Mouse (Mus musculus) monocyte, adult 2 months (primary cell): Measurements from ENCODE around the gene Ctla4.

ENCODE experiments used
- DNase-seq, 2 experiments: peaks; one replicate each; pipeline ENCODE4 v3.0.0; 2022; ENCODE audit warnings: low spot score in 2 of 2, low read depth in 1 of 2

Gene Ctla4

DNA sequence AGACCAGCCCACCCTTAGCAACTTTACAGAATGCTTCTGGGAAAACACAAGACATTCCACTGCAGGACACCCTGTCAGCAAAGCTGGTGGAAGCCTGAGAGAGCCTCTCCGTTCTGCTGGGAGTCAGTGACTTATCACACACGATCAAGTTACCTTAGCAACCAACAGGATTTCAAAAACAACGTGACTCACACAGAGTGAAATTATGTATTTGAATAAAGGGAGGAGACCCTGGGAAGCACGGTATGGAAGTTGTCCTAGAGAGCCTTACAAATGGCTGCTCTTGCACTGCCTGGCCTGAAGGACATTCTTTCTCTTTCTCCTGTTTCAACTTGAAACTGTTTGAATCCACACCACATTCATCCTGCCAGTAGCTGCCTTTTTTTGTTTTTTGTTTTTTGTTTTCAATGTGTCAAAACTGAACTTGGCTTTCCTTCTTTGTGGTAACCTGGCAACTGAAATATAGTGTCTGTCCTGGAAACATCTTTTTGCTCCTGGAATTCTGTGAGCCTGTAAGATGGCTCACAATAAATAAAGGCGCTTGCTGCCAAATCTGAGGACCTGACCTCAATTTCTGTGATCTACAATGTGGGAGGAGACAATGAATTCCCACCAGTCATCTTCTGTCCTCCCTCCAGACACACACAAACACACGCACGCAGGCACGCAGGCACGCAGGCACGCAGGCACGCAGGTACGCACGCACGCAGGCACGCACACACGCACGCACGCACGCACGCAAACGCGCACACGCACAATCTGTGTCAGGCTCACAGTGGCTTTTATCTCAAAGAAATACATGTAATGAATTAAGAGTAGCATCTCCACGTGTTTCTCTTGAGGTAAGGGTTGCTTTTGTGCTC is 33.9 kb downstream of the Ctla4 start:
- no peak for DNase-seq

DNA sequence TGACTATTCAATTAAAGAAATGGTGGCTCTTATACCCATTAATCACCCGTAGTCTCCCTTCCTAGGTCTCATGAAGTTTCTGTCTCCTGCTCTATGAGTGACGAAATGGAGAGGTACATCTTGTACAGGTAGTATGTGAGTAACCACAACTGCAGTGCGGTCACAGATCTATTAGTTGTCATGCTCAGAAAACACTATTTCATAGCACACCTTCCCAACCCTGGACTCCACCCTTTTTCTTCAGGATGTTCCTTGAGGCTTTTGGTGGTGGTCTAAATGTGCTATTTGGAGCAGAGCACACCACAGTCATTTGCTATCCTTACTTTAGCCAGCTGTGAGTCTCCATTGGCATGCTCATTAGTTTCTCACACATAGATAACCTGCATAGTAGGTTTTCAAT is 42.2 kb downstream of the Ctla4 start:
- no peak for DNase-seq

DNA sequence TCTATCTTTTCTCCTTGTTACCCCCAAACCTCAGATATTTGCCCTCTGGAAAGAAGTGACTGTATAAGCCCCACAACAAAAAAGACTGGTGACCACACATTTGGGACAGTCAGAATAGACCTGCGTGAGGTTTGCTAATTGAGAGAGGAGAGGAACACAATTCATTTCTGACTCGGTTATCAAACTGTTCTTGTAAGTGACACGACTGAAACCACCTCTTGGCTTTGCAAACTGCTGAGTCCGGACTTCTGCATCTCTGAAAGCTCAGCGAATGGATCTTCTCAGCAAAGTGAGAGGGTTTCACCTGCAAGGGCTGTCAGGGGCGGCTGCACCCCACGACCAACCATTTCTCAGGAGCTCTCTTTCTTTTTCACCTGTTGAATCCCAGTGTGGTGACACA is 43.6 kb downstream of the Ctla4 start:
- no peak for DNase-seq

DNA sequence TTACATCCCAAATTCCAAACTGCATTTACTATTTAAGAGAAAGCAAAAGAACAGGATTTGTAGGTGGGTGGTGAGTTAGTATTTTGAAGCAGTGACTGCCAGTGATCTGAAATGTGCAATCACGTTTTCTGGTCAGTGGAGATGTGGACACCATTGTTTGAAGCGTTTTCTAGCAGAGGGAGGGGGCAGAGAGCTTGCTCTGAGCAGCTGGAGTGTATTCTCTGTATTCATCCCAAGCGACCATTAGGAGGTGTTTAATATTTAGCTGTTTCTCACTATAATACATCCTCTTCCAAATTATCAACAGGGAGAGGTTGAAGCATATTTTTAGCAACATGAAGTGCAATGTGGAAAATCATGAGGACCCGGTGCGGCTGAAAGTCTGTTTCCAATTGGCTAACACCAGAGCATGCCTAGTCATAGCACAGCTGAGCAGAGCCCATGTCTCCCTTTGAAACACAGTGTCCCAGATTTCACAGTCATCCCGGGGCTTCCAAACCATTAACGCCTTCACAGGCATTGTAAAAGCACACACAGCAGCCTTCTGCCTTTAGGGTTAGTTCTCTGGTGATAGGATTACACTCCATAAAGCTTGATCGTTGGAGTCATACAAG is 49.3 kb downstream of the Ctla4 start:
- no peak for DNase-seq

DNA sequence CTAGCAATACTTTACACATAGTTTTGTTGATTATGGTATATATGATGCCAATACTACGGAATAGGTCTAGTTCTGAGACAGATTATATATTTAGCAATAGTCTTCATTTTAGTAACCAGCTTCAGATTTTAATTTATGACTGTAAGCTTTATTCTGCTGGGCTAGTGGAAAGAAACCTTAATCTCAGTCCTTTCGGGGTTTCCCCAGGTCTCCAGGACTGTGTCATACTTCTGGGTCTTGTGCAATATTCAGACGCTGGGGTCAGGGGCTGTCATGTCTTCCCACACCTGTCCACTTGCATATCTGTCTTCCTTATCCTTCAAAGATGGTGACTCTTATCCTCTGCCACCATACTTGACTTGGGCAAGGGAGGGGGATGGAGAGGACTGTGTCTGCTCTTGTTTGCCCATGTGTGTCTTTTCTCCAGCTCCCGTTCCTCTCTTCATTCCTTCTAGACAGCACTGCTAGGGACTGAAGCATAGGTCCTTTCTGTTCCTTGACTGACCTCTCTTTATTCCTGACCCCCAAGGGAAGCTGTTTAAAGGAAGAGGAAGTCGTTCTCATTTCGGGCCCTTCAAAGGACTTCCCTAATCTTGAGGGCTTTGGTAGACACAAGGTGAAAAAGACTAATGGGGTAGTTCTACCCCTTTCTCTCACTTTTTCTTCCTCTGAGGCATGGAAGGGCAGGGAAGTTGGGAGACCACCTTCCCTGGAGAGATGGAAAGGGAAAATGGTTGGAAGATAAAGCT is 50.3 kb downstream of the Ctla4 start:
- no peak for DNase-seq

DNA sequence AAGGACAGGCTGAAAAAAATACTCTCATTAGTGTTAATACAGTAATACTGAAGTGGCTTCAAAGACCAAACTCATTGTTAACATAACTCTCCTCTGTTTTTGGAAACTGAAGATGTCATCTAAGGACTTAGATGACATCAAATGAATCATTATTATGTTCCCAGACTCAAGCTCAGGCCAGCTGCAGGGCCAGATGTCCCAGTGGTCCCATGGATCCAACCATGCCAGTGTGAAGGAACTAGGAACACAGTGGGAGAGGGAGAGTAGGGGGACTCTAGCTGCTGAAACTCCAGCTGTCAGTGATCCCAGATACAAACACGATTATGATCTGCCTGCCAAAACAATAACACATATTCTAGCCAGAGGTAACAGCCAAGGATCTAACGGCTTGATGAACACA is 51.5 kb downstream of the Ctla4 start:
- no peak for DNase-seq

DNA sequence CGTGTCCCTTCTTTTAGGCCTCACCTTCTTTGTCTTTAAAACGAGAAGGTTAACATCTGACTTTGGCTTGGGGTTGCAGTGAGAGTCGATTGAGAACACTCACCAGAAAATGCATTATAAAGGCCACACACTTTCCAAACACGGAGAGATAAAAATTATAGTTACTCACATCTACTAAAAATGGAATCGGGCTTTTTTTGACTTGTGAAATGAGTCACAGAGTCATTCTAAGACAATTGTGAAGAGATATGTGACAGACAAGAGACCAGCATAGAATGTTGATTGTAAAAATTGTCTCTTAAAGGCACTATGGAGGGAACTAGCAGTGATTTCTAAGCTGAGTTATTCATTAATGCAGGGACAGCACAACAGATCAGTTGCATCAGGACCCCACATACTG is 52.2 kb downstream of the Ctla4 start:
- no peak for DNase-seq

DNA sequence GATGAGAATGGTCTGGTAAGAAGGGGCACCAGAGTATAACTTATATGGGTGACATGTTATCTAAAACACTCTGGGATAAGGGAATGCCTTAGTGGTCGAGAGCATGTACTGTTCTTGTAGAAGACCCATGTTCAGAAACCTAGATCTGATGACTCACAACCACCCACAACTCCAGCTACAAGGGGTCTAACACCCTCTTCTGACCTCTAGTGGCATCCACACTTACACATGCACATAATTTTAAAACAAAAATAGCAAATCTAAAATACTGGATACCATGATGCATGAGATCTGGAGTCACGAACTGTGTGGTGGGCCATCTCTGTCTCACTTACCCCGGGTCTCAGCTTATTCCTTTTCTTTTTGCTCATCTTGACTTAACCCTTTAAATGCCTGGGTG is 53.2 kb downstream of the Ctla4 start:
- no peak for DNase-seq

DNA sequence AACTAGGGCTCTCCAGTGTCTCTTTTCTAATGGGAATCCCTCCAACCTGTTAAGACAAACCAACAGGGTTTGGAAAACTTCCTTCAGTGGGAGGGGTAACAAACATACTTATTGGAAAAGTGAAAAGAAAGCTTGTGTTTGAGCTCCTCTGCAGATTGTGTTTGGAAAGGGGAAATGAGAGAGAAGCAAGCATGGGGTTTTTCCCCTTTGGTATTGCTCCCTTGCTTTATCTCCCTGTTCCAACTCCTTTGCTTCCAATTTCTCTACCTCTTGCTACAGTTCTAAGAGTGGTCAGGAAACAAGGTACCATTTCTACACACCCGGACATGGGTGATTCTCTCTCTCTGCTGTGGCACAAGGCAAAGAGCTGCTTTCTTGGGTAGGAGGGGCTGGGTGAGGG is 53.8 kb downstream of the Ctla4 start:
- DNase-seq = no peak

DNA sequence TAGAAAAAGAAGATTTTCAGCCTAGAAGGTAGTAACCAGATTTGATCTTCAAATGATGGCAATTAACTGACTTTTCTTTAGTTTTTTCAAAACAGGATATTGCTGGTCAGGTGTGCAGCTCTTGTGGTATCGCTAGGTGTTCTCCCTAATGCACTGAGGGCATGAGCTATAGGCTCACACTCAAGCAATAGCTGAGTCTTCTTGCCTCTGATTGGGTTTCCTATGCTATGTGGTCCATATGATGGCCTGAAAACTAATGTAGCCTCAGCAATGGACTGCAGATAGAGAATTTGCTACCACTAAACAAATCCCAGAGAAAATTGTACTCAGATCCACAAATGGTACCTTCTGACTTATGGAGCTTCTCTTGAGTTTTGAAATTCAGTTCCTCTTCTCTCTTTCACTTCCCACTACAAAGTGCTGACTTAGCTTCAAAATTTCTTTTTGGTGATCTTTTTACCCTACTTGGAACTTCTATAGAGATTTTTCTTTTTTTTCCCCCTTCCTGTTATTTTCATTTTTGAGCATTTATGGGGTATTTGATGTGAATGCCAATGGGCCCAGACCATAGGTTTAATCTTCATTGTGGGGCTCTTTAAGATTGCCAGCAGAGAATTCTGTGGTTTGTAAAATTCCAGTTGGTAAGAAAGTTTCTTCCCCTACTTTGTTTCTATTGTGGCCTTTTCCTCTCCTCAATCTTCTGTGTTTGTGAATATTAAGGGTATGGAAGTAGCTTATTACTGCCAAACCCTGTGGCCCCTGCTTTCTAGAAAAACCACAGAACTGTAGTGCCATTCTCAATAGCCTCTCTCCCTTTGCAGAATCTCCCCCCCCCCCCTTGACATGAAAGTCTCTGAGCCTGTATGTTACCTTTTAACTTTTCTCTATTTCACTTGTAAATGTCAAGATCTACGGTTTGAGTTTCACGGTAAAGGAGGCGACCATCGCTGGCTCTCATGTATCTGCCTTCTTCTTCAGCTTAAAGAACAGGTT is 54.6 kb downstream of the Ctla4 start:
- DNase-seq = no peak

DNA sequence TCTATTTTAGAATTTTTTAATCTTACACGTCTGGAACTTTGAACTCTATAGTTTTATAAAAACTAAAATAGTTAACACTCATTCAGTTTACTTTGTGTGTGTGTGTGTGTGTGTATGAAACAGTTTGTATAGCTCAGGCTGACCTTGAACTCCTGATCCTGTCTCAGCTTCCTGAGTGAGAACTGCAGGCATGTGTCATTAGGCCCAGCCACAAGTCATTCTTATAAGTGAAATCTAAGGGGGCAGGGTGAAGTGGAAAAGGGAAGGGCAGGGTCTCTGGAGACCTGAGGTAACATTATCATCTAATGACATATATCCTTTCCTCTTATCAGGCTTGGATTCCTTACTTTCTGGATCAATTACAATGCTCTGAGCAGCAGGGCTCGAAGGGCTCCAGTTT is 56.1 kb downstream of the Ctla4 start:
- DNase-seq = no peak

DNA sequence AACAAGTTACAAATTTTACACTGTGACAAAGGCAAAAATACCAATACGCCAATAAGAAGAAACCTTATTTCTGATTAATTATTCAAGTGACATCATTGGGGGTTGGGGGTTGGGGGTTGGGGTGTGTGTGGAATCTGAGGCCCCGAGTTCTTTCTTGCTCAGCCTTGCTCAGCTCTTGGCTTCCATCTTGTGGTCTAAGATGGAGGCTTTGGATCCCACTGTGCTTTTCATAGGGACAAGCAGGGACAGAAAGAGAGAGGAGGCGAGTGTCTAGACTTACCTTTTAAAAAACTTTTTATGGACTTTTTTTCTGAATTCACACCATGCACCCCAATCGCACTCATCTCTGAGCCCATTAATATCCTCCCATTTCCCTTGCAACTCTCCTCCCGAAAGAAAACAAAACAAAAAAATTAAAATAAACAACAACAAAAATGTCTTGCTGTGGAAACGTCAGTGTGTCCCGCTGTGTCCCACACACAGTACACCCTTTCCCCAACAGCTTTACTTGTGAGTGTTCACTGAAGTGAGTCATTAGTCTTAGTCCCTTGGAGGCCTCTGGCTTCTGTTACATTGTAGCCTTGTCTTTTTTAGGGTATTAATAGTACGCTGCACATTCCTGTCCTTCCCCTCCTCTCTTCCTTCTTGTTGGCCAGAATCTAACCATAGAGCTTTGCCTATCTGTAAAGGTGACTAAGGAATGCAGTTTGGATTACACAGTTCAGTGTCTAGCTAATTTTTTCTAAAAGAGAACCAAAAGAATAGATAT is 59.0 kb downstream of the Ctla4 start:
- DNase-seq = no peak

DNA sequence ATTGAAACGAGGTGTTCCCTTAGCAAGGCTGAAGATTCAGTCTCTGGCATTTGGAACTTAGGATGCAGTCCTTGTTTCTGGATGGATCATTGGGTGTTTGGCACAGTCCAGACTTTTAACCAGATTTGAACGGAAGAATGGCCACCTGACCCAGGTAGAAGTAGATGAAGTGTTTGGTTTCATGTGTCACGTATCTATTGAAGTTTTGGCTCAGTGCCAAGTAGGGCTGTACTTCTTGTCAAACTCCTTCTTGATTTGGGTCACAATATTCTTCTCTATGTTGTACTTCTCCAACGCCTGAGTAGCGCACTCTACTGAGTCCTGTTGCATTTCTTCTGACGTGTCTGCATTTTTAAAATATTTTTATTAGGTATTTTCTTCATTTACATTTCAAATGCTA is 61.3 kb downstream of the Ctla4 start:
- DNase-seq = no peak

DNA sequence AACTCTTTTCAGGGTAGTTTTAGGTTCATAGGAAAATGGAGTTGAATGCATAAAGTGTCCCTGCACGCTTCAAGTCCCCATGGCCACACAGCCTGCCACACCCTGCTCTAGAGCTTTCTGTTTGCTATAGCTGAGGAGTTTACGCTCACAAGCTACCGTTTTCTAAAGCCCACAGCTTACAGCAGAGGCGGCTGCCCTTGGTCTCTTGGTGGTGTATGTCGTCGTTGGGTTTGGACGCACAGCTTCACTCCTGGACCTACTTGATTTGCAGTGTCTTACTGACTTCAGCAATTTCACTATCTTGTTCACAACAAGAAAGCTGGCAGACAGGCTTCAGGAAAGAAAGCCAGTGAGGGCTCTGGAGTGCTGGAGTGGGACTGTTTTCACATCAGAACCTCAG is 66.2 kb downstream of the Ctla4 start:
- no peak for DNase-seq

DNA sequence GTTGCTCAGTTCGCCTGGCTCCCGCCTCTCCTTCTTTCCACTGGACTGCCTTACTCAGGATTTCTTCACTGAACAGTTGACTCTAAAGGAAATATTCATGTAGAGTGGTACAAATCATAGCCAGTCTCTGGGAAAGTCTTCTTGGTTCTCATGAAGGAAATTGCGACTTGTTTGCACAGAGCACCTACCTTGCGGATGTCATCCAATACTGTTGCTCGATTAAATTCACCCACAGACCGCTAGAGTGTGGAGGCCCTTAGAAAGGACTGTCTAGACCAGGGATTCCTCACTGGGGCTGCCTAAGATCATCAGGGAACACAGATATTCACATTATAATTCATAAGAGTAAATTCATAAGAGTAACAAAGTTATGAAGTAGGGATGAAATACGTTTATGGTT is 66.9 kb downstream of the Ctla4 start:
- DNase-seq = no peak

DNA sequence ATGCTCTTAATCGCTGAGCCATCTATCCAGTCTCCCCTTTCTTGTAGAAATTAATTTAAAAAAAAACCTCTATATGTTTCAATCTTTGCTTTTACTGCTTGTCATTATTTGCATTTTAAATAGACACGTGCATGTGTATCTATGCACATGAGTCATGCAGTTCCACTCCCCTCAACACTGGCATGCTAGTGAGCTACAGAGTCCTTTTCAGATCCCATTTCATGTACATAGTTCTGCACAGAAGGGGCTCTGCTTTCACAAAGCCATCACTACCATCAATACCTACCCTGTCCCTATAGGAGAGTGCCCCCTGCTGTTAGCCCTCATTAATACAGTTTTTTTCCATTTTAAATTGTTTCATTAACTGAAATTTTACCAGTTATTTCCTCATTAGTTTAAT is 68.0 kb downstream of the Ctla4 start:
- no peak for DNase-seq

DNA sequence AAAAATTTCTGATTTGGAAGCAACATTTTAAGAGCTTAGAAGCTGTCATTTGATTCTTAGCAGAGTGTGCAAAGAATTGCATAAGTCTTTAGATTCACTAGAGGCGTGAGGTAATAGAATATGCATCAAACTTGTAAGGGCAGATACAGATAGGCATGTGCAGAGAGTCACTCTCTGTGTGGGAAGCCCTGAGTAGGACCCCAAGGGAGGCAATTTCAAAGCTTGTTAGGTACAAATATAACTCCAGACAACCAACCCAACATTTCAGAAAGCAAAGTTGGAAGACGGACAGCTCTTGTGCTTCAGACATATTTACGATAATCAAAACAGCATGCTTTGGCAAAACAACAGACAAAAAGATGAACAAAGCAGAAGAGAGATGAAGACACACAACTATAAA is 68.4 kb downstream of the Ctla4 start:
- DNase-seq = no peak

DNA sequence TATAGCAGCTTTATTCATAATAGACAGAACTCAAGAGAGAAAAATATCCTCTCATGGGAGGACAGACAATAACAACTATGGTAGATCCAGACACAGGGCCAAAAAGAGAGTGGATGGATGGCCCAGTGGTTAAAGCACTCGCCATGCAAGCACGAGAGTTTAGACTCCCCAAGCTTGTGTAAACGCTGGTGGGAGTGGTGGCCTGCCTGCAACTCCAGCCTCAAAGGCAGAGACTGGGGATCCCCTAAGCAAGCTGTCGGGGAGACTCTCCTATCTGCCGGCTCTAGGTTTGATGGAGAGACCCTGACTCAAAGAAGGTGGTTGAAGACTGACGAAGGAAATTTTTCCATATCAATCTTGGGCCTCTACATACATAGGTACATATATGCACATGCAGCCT is 69.4 kb downstream of the Ctla4 start:
- no peak for DNase-seq

DNA sequence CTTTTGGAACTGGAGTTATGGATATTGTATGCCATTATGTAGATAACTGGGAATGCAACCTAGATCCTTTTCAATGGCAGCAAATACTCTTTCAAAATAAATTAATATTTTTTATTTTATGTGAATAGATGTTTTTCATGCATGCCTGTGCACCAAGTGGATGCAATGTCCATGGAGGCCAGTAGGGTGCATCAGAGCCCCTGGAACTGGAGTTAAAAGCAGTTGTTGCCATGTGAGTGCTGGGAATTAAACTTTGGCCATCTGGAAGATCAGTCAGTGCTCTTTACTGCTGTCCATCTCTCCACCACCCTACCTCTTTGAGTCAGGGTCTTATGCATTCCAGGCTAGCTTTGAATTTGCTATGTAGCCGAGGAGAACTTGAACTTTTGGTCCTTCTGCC is 71.5 kb downstream of the Ctla4 start:
- no peak for DNase-seq

DNA sequence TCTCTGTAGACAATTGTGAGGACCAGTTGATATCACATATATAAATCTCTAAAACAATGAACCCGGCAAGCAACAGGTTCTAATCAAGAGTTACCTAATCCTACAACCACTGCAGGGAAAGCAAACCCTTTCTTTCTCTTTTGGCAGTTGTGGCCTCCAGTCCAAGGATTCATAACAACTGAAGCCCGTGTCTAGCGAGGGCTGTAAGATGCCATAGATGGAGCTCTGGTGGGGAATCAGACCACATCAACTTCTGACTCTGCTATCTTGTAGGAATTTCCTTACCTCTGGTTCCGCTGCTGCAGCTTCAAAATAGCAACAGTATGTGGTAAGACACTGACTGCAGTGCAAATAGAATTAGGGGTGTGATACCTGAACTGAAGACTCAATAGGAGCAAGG is 72.4 kb downstream of the Ctla4 start:
- no peak for DNase-seq
